Mouse (Mus musculus) liver, embryonic 15.5 days (tissue): Measurements from ENCODE around the gene Narfl. TPM values are rescaled to one million over a fixed set of nuclear protein-coding genes. Genes with fewer than 3 reads are reported as not detected.
A peak's percentile ranks its signal among the peaks of the same experiment; 100 is the strongest.

Experiments used
- ATAC-seq: fragments of 200-750 bp; cut with Nextera tagmentation; 2 replicates; pipeline ENCODE4 v1.8.0; 2017; ENCODE audit warnings: moderate number of reproducible peaks, mild to moderate bottlenecking, moderate library complexity; ENCODE audit not compliant: insufficient read depth
- H3K27ac ChIP-seq: fragments of 300-500 bp; sonication (generic); replicated peaks from 2 replicates; pipeline ENCODE4 v1.5.1; 2015; ENCODE audit warnings: mild to moderate bottlenecking, inconsistent platforms
- H3K27me3 ChIP-seq: fragments of 300-500 bp; sonication (generic); 2 replicates; pipeline ENCODE4 v1.6.1; 2015; ENCODE audit warnings: mild to moderate bottlenecking, inconsistent platforms
- H3K36me3 ChIP-seq: fragments of 300-500 bp; sonication (generic); replicated peaks from 2 replicates; pipeline ENCODE4 v1.6.1; 2015; ENCODE audit warnings: moderate library complexity, mild to moderate bottlenecking, inconsistent platforms
- H3K4me1 ChIP-seq: fragments of 300-500 bp; sonication (generic); replicated peaks from 2 replicates; pipeline ENCODE4 v1.6.1; 2015; ENCODE audit warnings: inconsistent platforms
- H3K4me2 ChIP-seq: fragments of 300-500 bp; sonication (generic); 2 replicates; pipeline ENCODE4 v1.6.1; 2015; ENCODE audit warnings: moderate library complexity, mild to moderate bottlenecking, inconsistent platforms
- H3K4me3 ChIP-seq: fragments of 300-500 bp; sonication (generic); replicated peaks from 2 replicates; pipeline ENCODE4 v1.5.1; 2015; ENCODE audit warnings: mild to moderate bottlenecking, inconsistent platforms
- H3K9ac ChIP-seq: fragments of 300-500 bp; sonication (generic); 2 replicates; pipeline ENCODE4 v1.6.1; 2015; ENCODE audit warnings: moderate library complexity, mild to moderate bottlenecking, inconsistent platforms
- H3K9me3 ChIP-seq: fragments of 300-500 bp; sonication (generic); replicated peaks from 2 replicates; pipeline ENCODE4 v1.6.1; 2016; ENCODE audit warnings: inconsistent platforms
- WGBS: fragments of 180-500 bp; shearing (Covaris S2); methylation state at CpG from one replicate; pipeline ENCODE4 v1.1.7; 2015; ENCODE audit warnings: mixed read lengths; ENCODE audit not compliant: insufficient replicate concordance; 5-methylcytosine and 5-hydroxymethylcytosine counted together
- polyA plus RNA-seq: library from polyadenylated mRNA; unstranded; fragments of >200 nt; fragmentation: Nextera tagmentation; extraction: Ambion mirVana; gene quantifications from 2 replicates; pipeline ENCODE4 v1.2.1, GENCODE M21; 2015

The Narfl gene
- polyA plus RNA-seq, 1 experiment from 2014 or later = 13.2 TPM

GRCm38 (mm10) chr17:25824362-25825142 is 51.0 kb downstream of the Narfl start:
- Histone ChIP-seq H3K9me3 (no peaks in the 10 kb centered on the region), H3K27ac (0 out of 2 replicates have a peak overlapping the region, but pooled peaks have one; percentile 82), H3K36me3 (peaks cover 30% of the 10 kb centered on the region), H3K4me3 (peak overlapping the region; percentile 79), H3K4me1 (peaks cover 44% of the 10 kb centered on the region), H3K9ac (peak overlapping the region; percentile 74), H3K4me2 (peak overlapping the region; percentile 75), H3K27me3 (peaks cover 32% of the 10 kb centered on the region)
- 56% methylated on average over 16 of the region's 17 CpGs for whole genome bisulfite sequencing
- ATAC-seq = no peak

DNA sequence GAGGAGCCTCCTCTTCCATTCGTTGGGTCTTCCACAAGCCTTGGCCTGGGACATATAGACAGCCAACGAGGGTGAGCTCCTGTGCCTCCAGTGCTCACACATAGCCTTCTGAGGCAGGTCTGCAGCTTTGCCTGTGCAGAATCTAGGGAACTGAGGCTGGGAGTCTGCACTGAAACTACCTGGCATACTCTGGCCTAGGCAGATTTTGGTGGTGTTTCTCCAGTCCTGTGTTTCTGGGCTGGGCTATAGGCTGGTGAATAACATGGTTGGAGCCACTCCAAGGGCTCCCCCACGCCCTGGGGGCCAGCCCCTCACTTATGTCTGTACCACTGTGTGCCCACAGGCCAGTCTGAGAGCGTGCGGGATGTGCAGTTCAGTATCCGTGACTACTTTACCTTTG is 51.7 kb downstream of the Narfl start:
- H3K9ac ChIP-seq = no peak overlapping the region
- peak overlapping the region; percentile 75 for H3K4me2 ChIP-seq
- peaks cover 37% of the 10 kb centered on the region for H3K36me3 ChIP-seq
- no peak for ATAC-seq
- no peak overlapping the region for H3K27ac ChIP-seq
- no peaks in the 10 kb centered on the region for H3K9me3 ChIP-seq
- peaks cover 24% of the 10 kb centered on the region for H3K27me3 ChIP-seq
- no peak overlapping the region for H3K4me3 ChIP-seq
- peaks cover 49% of the 10 kb centered on the region for H3K4me1 ChIP-seq
- 70% methylated on average over 6 of the region's 6 CpGs for WGBS

DNA sequence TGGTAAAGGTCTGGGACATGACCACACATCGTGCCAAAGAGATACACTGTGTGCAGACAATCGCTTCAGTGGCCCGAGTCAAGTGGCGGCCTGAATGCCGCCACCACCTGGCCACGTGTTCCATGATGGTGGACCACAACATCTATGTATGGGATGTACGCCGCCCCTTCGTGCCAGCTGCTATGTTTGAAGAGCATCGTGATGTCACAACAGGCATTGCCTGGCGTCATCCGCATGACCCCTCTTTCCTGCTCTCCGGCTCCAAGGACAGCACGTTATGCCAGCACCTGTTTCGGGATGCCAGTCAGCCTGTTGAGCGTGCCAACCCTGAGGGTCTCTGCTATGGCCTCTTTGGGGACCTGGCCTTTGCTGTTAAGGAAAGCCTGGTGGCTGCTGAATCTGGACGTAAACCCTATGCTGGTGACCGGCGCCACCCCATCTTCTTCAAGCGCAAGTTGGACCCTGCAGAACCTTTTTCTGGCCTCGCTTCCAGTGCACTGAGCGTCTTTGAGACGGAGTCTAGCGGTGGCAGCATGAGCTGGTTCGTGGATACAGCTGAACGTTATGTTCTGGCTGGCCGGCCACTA is 52.5 kb downstream of the Narfl start:
- H3K4me3 ChIP-seq = no peak overlapping the region
- no peak overlapping the region for H3K9ac ChIP-seq
- WGBS = 89% methylated on average over 27 of the region's 27 CpGs
- peaks cover 57% of the 10 kb centered on the region for H3K4me1 ChIP-seq
- H3K27me3 ChIP-seq = peaks cover 17% of the 10 kb centered on the region
- no peak for ATAC-seq
- H3K36me3 ChIP-seq = peaks cover 45% of the 10 kb centered on the region
- no peaks in the 10 kb centered on the region for H3K9me3 ChIP-seq
- H3K4me2 ChIP-seq = no peak overlapping the region; the same call in 1 of the 2 replicates
- H3K27ac ChIP-seq = no peak overlapping the region

DNA sequence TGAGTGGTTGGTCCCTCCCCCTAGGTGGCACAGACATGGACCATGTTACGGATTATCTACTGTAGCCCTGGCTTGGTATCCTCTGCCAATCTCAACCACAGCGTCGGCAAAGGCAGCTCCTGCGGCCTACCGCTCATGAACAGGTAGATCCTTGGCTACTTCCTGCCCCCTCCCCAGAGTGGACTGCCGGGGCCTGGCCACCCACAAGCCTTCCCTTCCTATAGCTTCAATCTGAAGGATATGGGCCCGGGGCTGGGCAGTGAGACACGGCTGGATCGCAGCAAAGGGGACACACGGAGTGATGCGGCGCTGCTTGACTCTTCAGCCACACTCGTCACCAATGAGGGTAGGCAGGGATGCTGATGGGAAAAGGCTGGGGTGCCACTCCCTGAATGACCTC is 53.4 kb downstream of the Narfl start:
- H3K9me3 ChIP-seq = no peaks in the 10 kb centered on the region
- H3K4me2 ChIP-seq = no peak overlapping the region
- no peak for ATAC-seq
- 88% methylated on average over 13 of the region's 13 CpGs for WGBS
- peaks cover 52% of the 10 kb centered on the region for H3K36me3 ChIP-seq
- H3K4me3 ChIP-seq = no peak overlapping the region
- no peak overlapping the region for H3K9ac ChIP-seq
- peaks cover 9% of the 10 kb centered on the region for H3K27me3 ChIP-seq
- H3K4me1 ChIP-seq = peaks cover 66% of the 10 kb centered on the region
- no peak overlapping the region for H3K27ac ChIP-seq

- Histone ChIP-seq H3K27ac (no peak overlapping the region), H3K36me3 (peaks cover 52% of the 10 kb centered on the region), H3K4me3 (no peak overlapping the region), H3K9ac (no peak overlapping the region), H3K27me3 (peaks cover 2% of the 10 kb centered on the region), H3K9me3 (no peaks in the 10 kb centered on the region), H3K4me1 (peaks cover 69% of the 10 kb centered on the region), H3K4me2 (peak overlapping the region; percentile 81; the same call in 1 of the 2 replicates)
- ATAC-seq = no peak
- 87% methylated on average over 22 of the region's 22 CpGs for WGBS
Observed at GRCm38 (mm10) chr17:25827546-25828222, 54.1 kb downstream of the Narfl start.

DNA sequence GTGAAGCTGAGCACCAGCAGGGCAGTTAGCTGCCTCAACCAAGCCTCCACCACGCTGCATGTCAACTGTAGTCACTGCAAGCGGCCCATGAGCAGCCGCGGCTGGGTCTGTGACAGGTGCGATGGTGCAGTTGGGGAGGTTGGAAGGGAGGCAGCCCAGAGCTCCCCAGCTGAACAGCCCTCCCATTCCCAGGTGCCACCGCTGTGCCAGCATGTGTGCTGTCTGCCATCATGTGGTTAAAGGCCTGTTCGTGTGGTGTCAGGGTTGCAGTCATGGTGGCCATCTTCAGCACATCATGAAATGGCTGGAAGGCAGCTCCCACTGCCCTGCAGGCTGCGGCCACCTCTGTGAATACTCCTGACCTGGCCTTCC is 54.6 kb downstream of the Narfl start:
- ATAC-seq = no peak
- Histone ChIP-seq H3K36me3 (peaks cover 52% of the 10 kb centered on the region), H3K27ac (peak overlapping the region; percentile 69), H3K4me2 (peak overlapping the region; percentile 81), H3K27me3 (no peaks in the 10 kb centered on the region), H3K9ac (0 out of 2 replicates have a peak overlapping the region, but pooled peaks have one; percentile 61), H3K4me3 (peak overlapping the region; percentile 65), H3K4me1 (peaks cover 69% of the 10 kb centered on the region), H3K9me3 (no peaks in the 10 kb centered on the region)
- WGBS = 79% methylated on average over 8 of the region's 8 CpGs

DNA sequence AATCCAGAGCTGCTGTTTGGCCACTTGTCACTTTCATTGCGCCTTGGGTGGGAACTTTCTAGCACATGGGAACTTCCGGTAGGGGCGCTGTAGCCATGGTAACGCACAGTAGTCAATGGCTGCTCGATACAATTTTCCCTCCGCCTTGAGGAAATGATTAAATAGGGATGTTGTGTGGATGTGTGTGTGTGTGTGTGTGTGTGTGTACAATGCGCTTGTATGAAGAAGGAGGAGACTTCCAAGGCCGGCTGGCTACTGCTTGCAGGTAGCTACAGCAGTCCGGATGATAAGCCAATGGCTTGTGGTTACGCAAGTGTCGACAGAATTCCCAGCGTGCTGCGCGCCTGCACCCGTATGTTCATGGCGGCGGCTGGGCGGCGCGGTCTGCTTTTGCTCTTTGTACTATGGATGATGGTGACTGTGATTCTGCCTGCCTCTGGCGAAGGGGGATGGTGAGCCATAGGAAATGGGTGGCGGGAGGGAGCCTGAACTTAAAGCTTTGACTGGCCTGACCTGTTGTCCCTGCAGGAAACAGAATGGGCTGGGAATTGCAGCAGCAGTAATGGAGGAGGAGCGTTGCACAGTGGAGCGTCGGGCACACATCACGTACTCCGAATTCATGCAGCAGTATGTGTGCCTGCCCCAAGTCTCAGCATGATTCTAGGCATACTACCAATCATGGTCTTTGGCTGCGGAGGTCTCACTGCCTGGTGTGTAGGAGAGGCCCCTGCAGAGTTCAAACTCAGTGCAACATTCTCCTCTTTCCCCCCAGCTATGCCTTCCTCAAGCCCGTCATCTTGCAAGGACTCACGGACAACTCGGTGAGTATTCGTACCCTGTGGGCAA is 55.4 kb downstream of the Narfl start, which contains the start of gene Jmjd8:
Jmjd8 (plus strand) TSS at position 156 of the 846 bp plus-strand sequence.
- no peak for ATAC-seq
- peaks cover 72% of the 10 kb centered on the region for H3K4me1 ChIP-seq

GRCm38 (mm10) chr17:25829558-25830017 is 56.0 kb downstream of the Narfl start:
- peak overlapping the region; percentile 61 for H3K9ac ChIP-seq
- 35% methylated on average over 8 of the region's 8 CpGs for WGBS
- peak overlapping the region; percentile 69 for H3K27ac ChIP-seq
- no peak for ATAC-seq
- H3K4me3 ChIP-seq = peak overlapping the region; percentile 65
- H3K4me1 ChIP-seq = peaks cover 72% of the 10 kb centered on the region
- H3K27me3 ChIP-seq = no peaks in the 10 kb centered on the region
- H3K36me3 ChIP-seq = peaks cover 52% of the 10 kb centered on the region
- H3K4me2 ChIP-seq = peak overlapping the region; percentile 81
- H3K9me3 ChIP-seq = no peaks in the 10 kb centered on the region

More for the DNA sequence above, 55.4 kb downstream of the Narfl start, which contains the start of gene Jmjd8:
- Histone ChIP-seq H3K4me3 (peak within 1 kb of the TSS; percentile 65), H3K9me3 (no peaks in the 10 kb centered on the region), H3K9ac (peak within 1 kb of the TSS; percentile 61), H3K4me2 (peak within 1 kb of the TSS; percentile 81), H3K27me3 (no peaks in the 10 kb centered on the region), H3K27ac (peak within 1 kb of the TSS; percentile 69), H3K36me3 (peaks cover 52% of the 10 kb centered on the region)
- WGBS = 2% methylated on average over 32 of the region's 32 CpGs

DNA sequence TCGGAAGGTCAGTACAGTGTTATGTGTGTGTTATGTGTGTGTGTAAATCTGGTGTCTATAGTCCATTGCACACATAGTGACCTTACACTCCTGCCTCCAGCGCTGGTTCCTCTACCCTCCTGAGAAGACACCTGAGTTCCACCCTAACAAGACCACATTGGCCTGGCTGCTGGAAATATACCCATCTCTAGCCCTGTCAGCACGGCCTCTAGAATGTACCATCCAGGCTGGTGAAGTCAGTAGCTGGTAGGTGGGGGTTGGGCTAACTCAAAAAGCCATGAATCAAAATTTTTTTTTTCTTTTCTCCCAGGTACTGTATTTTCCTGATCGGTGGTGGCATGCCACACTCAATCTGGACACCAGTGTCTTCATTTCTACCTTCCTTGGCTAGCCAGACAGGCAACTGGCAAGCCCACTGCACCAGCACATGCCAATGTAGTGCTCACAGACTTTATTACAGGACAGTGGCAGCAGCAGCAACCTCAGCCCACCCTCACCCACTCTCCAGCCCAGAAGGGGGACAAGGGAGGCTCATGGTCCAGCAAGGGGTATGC is 56.7 kb downstream of the Narfl start:
- Histone ChIP-seq H3K9ac (no peak overlapping the region), H3K4me2 (peak overlapping the region; percentile 81), H3K4me3 (peak overlapping the region; percentile 65; the same call in 1 of the 2 replicates), H3K27ac (0 out of 2 replicates have a peak overlapping the region, but pooled peaks have one; percentile 69), H3K27me3 (no peaks in the 10 kb centered on the region), H3K36me3 (peaks cover 57% of the 10 kb centered on the region), H3K9me3 (no peaks in the 10 kb centered on the region), H3K4me1 (peaks cover 72% of the 10 kb centered on the region)
- ATAC-seq = no peak
- 70% methylated on average over 4 of the region's 4 CpGs for WGBS

- no peaks in the 10 kb centered on the region for H3K27me3 ChIP-seq
- no peak overlapping the region for H3K9ac ChIP-seq
- H3K27ac ChIP-seq = peak overlapping the region; percentile 90; the same call in 1 of the 2 replicates
- 80% methylated on average over 14 of the region's 14 CpGs for WGBS
- H3K4me1 ChIP-seq = peaks cover 75% of the 10 kb centered on the region
- no peaks in the 10 kb centered on the region for H3K9me3 ChIP-seq
- H3K36me3 ChIP-seq = peaks cover 53% of the 10 kb centered on the region
- H3K4me3 ChIP-seq = peak overlapping the region; percentile 72
- peak overlapping the region; percentile 92 for H3K4me2 ChIP-seq
- no peak for ATAC-seq
Observed at GRCm38 (mm10) chr17:25830806-25831431, 57.3 kb downstream of the Narfl start.
